Mouse (Mus musculus): Measurements from ENCODE around the gene Ccdc102a. TPM values are rescaled to one million over a fixed set of nuclear protein-coding genes. Genes with fewer than 3 reads are reported as not detected.

Gene Ccdc102a
- polyA plus RNA-seq, 1 experiment from 2014 or later, result 9.1 TPM

GRCm38 (mm10) chr8:94950458-94950857 is 32.6 kb upstream of the Ccdc102a start:
- H3K27ac ChIP-seq, result no peak overlapping the region
- H3K4me1 ChIP-seq, result peaks cover 32% of the 10 kb centered on the region
- no peak overlapping the region for H3K9ac ChIP-seq
- 68% methylated on average over 5 of the region's 5 CpGs for WGBS (ENCODE audit: insufficient replicate concordance)
- no peak overlapping the region for H3K4me3 ChIP-seq
- no peaks in the 10 kb centered on the region for H3K9me3 ChIP-seq (replicated peaks)
- ATAC-seq, result no peak
- no peaks in the 10 kb centered on the region for H3K36me3 ChIP-seq
- peaks cover 13% of the 10 kb centered on the region for H3K27me3 ChIP-seq (replicated peaks)
- H3K4me2 ChIP-seq, result no peak overlapping the region

GRCm38 (mm10) chr8:94950046-94950445 is 32.1 kb upstream of the Ccdc102a start:
- WGBS (ENCODE audit: insufficient replicate concordance), result 17% methylated on average over 4 of the region's 4 CpGs
- Histone ChIP-seq H3K4me1 (peaks cover 28% of the 10 kb centered on the region), H3K36me3 (no peaks in the 10 kb centered on the region), H3K27ac (no peak overlapping the region), H3K27me3 (replicated peaks) (peaks cover 17% of the 10 kb centered on the region), H3K9ac (no peak overlapping the region), H3K4me2 (no peak overlapping the region), H3K9me3 (replicated peaks) (no peaks in the 10 kb centered on the region), H3K4me3 (no peak overlapping the region)
- ATAC-seq, result peak; percentile 48

DNA sequence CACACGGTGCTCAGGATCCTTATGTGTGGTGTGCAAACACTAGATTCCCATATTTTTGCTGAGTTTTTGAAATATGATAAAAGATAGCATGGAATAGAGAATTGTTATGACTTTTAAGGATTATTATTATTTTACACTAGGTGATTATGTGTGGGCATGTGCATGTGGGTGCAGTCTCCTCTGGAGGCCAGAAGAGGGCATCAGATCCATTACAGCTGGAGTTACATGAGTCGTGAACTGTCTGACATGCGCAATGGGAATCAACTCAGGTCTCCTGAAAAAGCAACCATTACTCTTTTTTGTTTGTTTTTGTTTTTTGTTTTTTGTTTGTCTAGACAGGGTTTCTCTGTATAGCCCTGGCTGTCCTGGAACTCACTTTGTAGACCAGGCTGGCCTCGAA is 31.1 kb upstream of the Ccdc102a start:
- no peak overlapping the region for H3K9ac ChIP-seq
- H3K4me3 ChIP-seq, result no peak overlapping the region
- ATAC-seq, result no peak
- WGBS (ENCODE audit: insufficient replicate concordance), result 74% methylated on average over 4 of the region's 4 CpGs
- H3K27me3 ChIP-seq (replicated peaks), result peaks cover 19% of the 10 kb centered on the region
- no peaks in the 10 kb centered on the region for H3K9me3 ChIP-seq (replicated peaks)
- peaks cover 18% of the 10 kb centered on the region for H3K4me1 ChIP-seq
- no peak overlapping the region for H3K4me2 ChIP-seq
- no peak overlapping the region for H3K27ac ChIP-seq
- H3K36me3 ChIP-seq, result no peaks in the 10 kb centered on the region

GRCm38 (mm10) chr8:94948421-94948820 is 30.5 kb upstream of the Ccdc102a start:
- H3K9me3 ChIP-seq (replicated peaks), result no peaks in the 10 kb centered on the region
- no peaks in the 10 kb centered on the region for H3K36me3 ChIP-seq
- H3K9ac ChIP-seq, result no peak overlapping the region
- WGBS (ENCODE audit: insufficient replicate concordance), result 72% methylated on average over 4 of the region's 4 CpGs
- peaks cover 12% of the 10 kb centered on the region for H3K4me1 ChIP-seq
- ATAC-seq, result no peak
- no peak overlapping the region for H3K27ac ChIP-seq
- no peak overlapping the region for H3K4me3 ChIP-seq
- H3K27me3 ChIP-seq (replicated peaks), result peaks cover 22% of the 10 kb centered on the region
- no peak overlapping the region for H3K4me2 ChIP-seq

- no peak overlapping the region for H3K27ac ChIP-seq
- no peak overlapping the region for H3K4me3 ChIP-seq
- no peaks in the 10 kb centered on the region for H3K9me3 ChIP-seq (replicated peaks)
- ATAC-seq, result no peak
- H3K4me2 ChIP-seq, result no peak overlapping the region
- no peaks in the 10 kb centered on the region for H3K4me1 ChIP-seq
- no peak overlapping the region for H3K9ac ChIP-seq
- peaks cover 45% of the 10 kb centered on the region for H3K27me3 ChIP-seq (replicated peaks)
- WGBS (ENCODE audit: insufficient replicate concordance), result 58% methylated on average over 6 of the region's 6 CpGs
- H3K36me3 ChIP-seq, result no peaks in the 10 kb centered on the region
These were observed 27.3 kb upstream of the Ccdc102a start for GRCm38 (mm10) chr8:94945185-94945584.

DNA sequence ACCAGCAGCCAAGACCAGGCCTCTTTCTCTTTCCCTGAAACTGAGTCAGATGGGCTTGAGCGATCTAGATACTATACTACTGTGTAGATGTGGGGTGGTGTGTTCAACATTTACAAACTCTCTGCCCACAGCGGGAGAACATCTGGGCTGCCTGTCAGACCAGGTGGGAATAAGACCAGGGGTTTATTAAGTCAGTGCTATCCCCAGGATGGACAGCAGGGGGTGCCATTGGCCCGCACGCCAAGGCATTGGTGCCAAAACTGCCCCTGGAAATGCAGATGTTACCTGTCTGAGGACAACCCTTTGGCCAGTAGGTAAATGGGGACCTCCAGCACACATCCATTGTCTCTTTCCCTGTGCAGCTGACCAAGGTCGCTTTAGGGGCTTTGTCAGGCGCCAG is 24.7 kb upstream of the Ccdc102a start:
- ATAC-seq, result peak; percentile 21; the same call in 1 of the 2 replicates
- no peak overlapping the region for H3K4me2 ChIP-seq
- no peak overlapping the region for H3K27ac ChIP-seq
- no peaks in the 10 kb centered on the region for H3K36me3 ChIP-seq
- no peaks in the 10 kb centered on the region for H3K4me1 ChIP-seq
- 10% methylated on average over 6 of the region's 6 CpGs for WGBS (ENCODE audit: insufficient replicate concordance)
- H3K27me3 ChIP-seq (replicated peaks), result peaks cover 57% of the 10 kb centered on the region
- H3K9me3 ChIP-seq (replicated peaks), result no peaks in the 10 kb centered on the region
- no peak overlapping the region for H3K9ac ChIP-seq
- H3K4me3 ChIP-seq, result no peak overlapping the region

- H3K27ac ChIP-seq, result no peak overlapping the region
- WGBS (ENCODE audit: insufficient replicate concordance), result 65% methylated on average over 3 of the region's 3 CpGs
- no peak overlapping the region for H3K4me2 ChIP-seq
- H3K9me3 ChIP-seq (replicated peaks), result no peaks in the 10 kb centered on the region
- no peak for ATAC-seq
- H3K4me3 ChIP-seq, result no peak overlapping the region
- peaks cover 41% of the 10 kb centered on the region for H3K27me3 ChIP-seq (replicated peaks)
- H3K9ac ChIP-seq, result no peak overlapping the region
- no peaks in the 10 kb centered on the region for H3K36me3 ChIP-seq
- no peaks in the 10 kb centered on the region for H3K4me1 ChIP-seq
These were observed 17.3 kb upstream of the Ccdc102a start for GRCm38 (mm10) chr8:94935172-94935571.

GRCm38 (mm10) chr8:94933918-94934317 is 16.0 kb upstream of the Ccdc102a start:
- Histone ChIP-seq H3K4me1 (no peaks in the 10 kb centered on the region), H3K27ac (no peak overlapping the region), H3K9me3 (replicated peaks) (no peaks in the 10 kb centered on the region), H3K4me3 (no peak overlapping the region), H3K4me2 (no peak overlapping the region), H3K36me3 (no peaks in the 10 kb centered on the region), H3K9ac (no peak overlapping the region), H3K27me3 (replicated peaks) (peaks cover 41% of the 10 kb centered on the region)
- 32% methylated on average over 5 of the region's 5 CpGs for WGBS (ENCODE audit: insufficient replicate concordance)
- ATAC-seq, result no peak

GRCm38 (mm10) chr8:94928227-94928626 is 10.3 kb upstream of the Ccdc102a start:
- 64% methylated on average over 3 of the region's 3 CpGs for WGBS (ENCODE audit: insufficient replicate concordance)
- Histone ChIP-seq H3K4me3 (no peak overlapping the region), H3K27me3 (replicated peaks) (no peaks in the 10 kb centered on the region), H3K36me3 (no peaks in the 10 kb centered on the region), H3K9me3 (replicated peaks) (no peaks in the 10 kb centered on the region), H3K4me2 (no peak overlapping the region), H3K4me1 (peaks cover 18% of the 10 kb centered on the region), H3K9ac (no peak overlapping the region), H3K27ac (no peak overlapping the region)
- no peak for ATAC-seq

DNA sequence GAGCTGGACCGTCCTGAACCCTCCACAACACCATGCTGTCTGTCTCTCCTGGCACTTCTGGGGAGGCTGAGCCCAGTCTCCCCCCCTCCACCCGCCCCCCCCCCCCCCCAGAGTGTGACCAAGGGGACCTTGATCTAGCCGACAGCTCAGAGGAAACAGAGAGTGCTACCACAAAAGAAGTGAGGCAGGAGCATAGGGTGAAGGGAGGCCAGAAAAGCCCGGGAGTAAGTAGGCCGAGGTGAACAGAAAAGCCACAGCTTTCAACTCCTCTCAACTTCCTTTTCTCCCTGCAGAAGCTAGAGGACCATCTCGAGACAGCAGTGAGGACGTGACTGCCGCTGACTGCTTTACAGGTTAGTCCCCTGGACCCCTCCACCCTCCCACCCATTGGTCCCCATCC is 5.5 kb upstream of the Ccdc102a start, which contains the start of gene Adgrg5:
Gene Adgrg5, plus strand, starts transcription at position 290 of the 400 bp plus-strand sequence.
- H3K36me3 ChIP-seq, result no peaks in the 10 kb centered on the region
- H3K27me3 ChIP-seq (replicated peaks), result no peaks in the 10 kb centered on the region
- ATAC-seq, result no peak
- peak within 1 kb of the TSS; percentile 47 for H3K4me2 ChIP-seq
- peaks cover 58% of the 10 kb centered on the region for H3K4me1 ChIP-seq
- 24% methylated on average over 7 of the region's 8 CpGs for WGBS (ENCODE audit: insufficient replicate concordance)
- no peaks in the 10 kb centered on the region for H3K9me3 ChIP-seq (replicated peaks)
- peak within 1 kb of the TSS; percentile 77 for H3K27ac ChIP-seq
- H3K4me3 ChIP-seq, result no peak within 1 kb of the TSS
- H3K9ac ChIP-seq, result no peak within 1 kb of the TSS; the same call in 1 of the 2 replicates

- WGBS (ENCODE audit: insufficient replicate concordance), result 1% methylated on average over 8 of the region's 8 CpGs
- Histone ChIP-seq H3K27me3 (replicated peaks) (no peaks in the 10 kb centered on the region), H3K4me3 (no peak overlapping the region), H3K27ac (peak overlapping the region; percentile 77), H3K9me3 (replicated peaks) (no peaks in the 10 kb centered on the region), H3K36me3 (no peaks in the 10 kb centered on the region), H3K4me2 (peak overlapping the region; percentile 47), H3K9ac (no peak overlapping the region; the same call in 1 of the 2 replicates), H3K4me1 (peaks cover 62% of the 10 kb centered on the region)
- peak; percentile 78 for ATAC-seq
These were observed 4.7 kb upstream of the Ccdc102a start for GRCm38 (mm10) chr8:94922602-94923001.

DNA sequence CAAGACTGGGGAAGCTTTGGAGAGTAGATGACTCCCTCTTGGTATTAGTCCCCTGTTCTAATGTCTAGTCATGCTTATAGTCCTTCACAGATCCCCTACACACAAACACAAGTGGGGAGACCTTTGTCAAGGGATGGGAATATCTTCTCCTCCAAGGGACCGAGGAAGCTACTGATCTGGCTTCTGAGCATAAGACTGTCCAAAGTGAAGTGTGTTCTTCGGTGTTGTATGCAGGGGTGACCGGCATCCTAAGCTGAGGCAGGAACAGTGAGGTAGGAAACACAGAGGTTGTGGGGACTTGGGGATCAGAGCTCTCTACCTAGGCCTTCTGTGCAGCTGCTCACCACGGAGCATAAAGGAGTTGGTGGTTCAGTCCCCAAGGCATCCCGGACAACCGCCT is 4.3 kb upstream of the Ccdc102a start:
- H3K36me3 ChIP-seq, result no peaks in the 10 kb centered on the region
- no peaks in the 10 kb centered on the region for H3K9me3 ChIP-seq (replicated peaks)
- 44% methylated on average over 6 of the region's 6 CpGs for WGBS (ENCODE audit: insufficient replicate concordance)
- peak overlapping the region; percentile 47 for H3K4me2 ChIP-seq
- no peak overlapping the region for H3K9ac ChIP-seq
- H3K27me3 ChIP-seq (replicated peaks), result no peaks in the 10 kb centered on the region
- peak overlapping the region; percentile 77 for H3K27ac ChIP-seq
- ATAC-seq, result no peak
- H3K4me1 ChIP-seq, result peaks cover 66% of the 10 kb centered on the region
- no peak overlapping the region for H3K4me3 ChIP-seq

GRCm38 (mm10) chr8:94919256-94919655 is 1.4 kb upstream of the Ccdc102a start:
- Histone ChIP-seq H3K27ac (no peak overlapping the region), H3K27me3 (replicated peaks) (peaks cover 11% of the 10 kb centered on the region), H3K9me3 (replicated peaks) (no peaks in the 10 kb centered on the region), H3K4me1 (peaks cover 91% of the 10 kb centered on the region), H3K9ac (no peak overlapping the region), H3K4me2 (no peak overlapping the region), H3K36me3 (no peaks in the 10 kb centered on the region), H3K4me3 (no peak overlapping the region)
- ATAC-seq, result no peak
